In genomic region chr8:12041662-12042061, GRCm38 (mm10) we compare ENCODE assay signal across 15 mouse cellular contexts.
DNase-seq lines count a peak whose midpoint lies in the region; ATAC-seq and TF ChIP-seq lines count a peak whose summit lies in the region.
"Had no signal": no experiment of that assay in that cellular context is flagged by ENCODE, and none has a peak within 500 bp of the region (broad histone marks: within the 10 kb centered on the region; RNA-seq: fewer than 3 reads in every experiment).

No protein-coding gene starts in this region.

- no peaks in the 10 kb centered on the region for H3K27me3 ChIP-seq in heart, embryonic 12.5 days (replicated peaks)
- H3K27me3 ChIP-seq in heart, embryonic 11.5 days (ENCODE audit: control insufficient read depth, insufficient read depth, low read length) = no peaks in the 10 kb centered on the region
- peaks cover 22% of the 10 kb centered on the region for H3K27me3 ChIP-seq in megakaryocyte, embryonic 14.5 days (replicated peaks)
- H3K27me3 ChIP-seq in lung, embryonic 15.5 days = no peaks in the 10 kb centered on the region
- no peaks in the 10 kb centered on the region for H3K27me3 ChIP-seq in forebrain, postnatal 0 days (ENCODE audit: insufficient read depth, low read length)

- H3K4me1 ChIP-seq in heart, embryonic 12.5 days (replicated peaks) = peaks cover 34% of the 10 kb centered on the region
- H3K4me1 ChIP-seq in heart, embryonic 11.5 days (ENCODE audit: control insufficient read depth, insufficient read depth, low read length) = peaks cover 7% of the 10 kb centered on the region
- H3K4me1 ChIP-seq in megakaryocyte, embryonic 14.5 days = peaks cover 16% of the 10 kb centered on the region
- 0 out of 2 replicates have a peak, but pooled peaks cover 2% of the 10 kb centered on the region for H3K4me1 ChIP-seq in lung, embryonic 15.5 days
- no peaks in the 10 kb centered on the region for H3K4me1 ChIP-seq in forebrain, postnatal 0 days (ENCODE audit: insufficient read depth)
- H3K4me1 ChIP-seq: neural tube, embryonic 12.5 days had no signal

- no peaks in the 10 kb centered on the region for H3K36me3 ChIP-seq in heart, embryonic 12.5 days
- H3K36me3 ChIP-seq in heart, embryonic 11.5 days (ENCODE audit: control insufficient read depth, insufficient read depth, low read length) = no peaks in the 10 kb centered on the region
- no peaks in the 10 kb centered on the region for H3K36me3 ChIP-seq in megakaryocyte, embryonic 14.5 days (replicated peaks; ENCODE audit: low read length)
- no peaks in the 10 kb centered on the region for H3K36me3 ChIP-seq in lung, embryonic 15.5 days
- H3K36me3 ChIP-seq in forebrain, postnatal 0 days (ENCODE audit: insufficient read depth) = no peaks in the 10 kb centered on the region
- H3K36me3 ChIP-seq: hindbrain, embryonic 15.5 days; limb, embryonic 12.5 days; neural tube, embryonic 12.5 days had no signal

- H3K9me3 ChIP-seq in heart, embryonic 12.5 days (replicated peaks) = no peaks in the 10 kb centered on the region
- H3K9me3 ChIP-seq in heart, embryonic 11.5 days (replicated peaks; ENCODE audit: control insufficient read depth, low read length) = no peaks in the 10 kb centered on the region
- no peaks in the 10 kb centered on the region for H3K9me3 ChIP-seq in megakaryocyte, embryonic 14.5 days
- no peaks in the 10 kb centered on the region for H3K9me3 ChIP-seq in lung, embryonic 15.5 days
- H3K9me3 ChIP-seq in forebrain, postnatal 0 days (ENCODE audit: low read length) = no peaks in the 10 kb centered on the region
- H3K9me3 ChIP-seq: hindbrain, embryonic 15.5 days; limb, embryonic 12.5 days; neural tube, embryonic 12.5 days had no signal

- TF ChIP-seq CTCF in forebrain, postnatal 0 days (IDR thresholded peaks at IDR 0.05; ENCODE audit: low read depth) = no peak

- peak; percentile 2 for DNase-seq in yolk sac, embryonic 10.5 days (ENCODE audit: low spot score)
- no peak for DNase-seq in cerebellum, adult 11-12 months
- DNase-seq in forebrain, postnatal 0 days = no peak
- DNase-seq: adrenal gland, postnatal 10 days; kidney, postnatal 36 days; midbrain, embryonic 14.5 days; retina, postnatal 1 day had no signal

- no peak overlapping the region for H3K9ac ChIP-seq in heart, embryonic 12.5 days
- H3K9ac ChIP-seq in heart, embryonic 11.5 days (ENCODE audit: low read depth, low read length) = no peak overlapping the region
- H3K9ac ChIP-seq in lung, embryonic 15.5 days = no peak overlapping the region
- no peak overlapping the region for H3K9ac ChIP-seq in forebrain, postnatal 0 days
- H3K9ac ChIP-seq: hindbrain, embryonic 15.5 days; limb, embryonic 12.5 days; neural tube, embryonic 12.5 days had no signal

- 0 out of 2 replicates have a peak overlapping the region, but pooled peaks have one; percentile 2 for H3K4me2 ChIP-seq in heart, embryonic 12.5 days
- H3K4me2 ChIP-seq in heart, embryonic 11.5 days = no peak overlapping the region
- H3K4me2 ChIP-seq in lung, embryonic 15.5 days = peak overlapping the region; percentile 28
- H3K4me2 ChIP-seq in forebrain, postnatal 0 days (ENCODE audit: low read depth) = no peak overlapping the region
- H3K4me2 ChIP-seq: hindbrain, embryonic 15.5 days; limb, embryonic 12.5 days; neural tube, embryonic 12.5 days had no signal

- H3K4me3 ChIP-seq in heart, embryonic 12.5 days = no peak overlapping the region
- H3K4me3 ChIP-seq in heart, embryonic 11.5 days (ENCODE audit: low read depth, low read length) = no peak overlapping the region
- peak overlapping the region; percentile 39 for H3K4me3 ChIP-seq in megakaryocyte, embryonic 14.5 days (replicated peaks)
- H3K4me3 ChIP-seq in lung, embryonic 15.5 days = no peak overlapping the region; the same call in 1 of the 2 replicates
- no peak overlapping the region for H3K4me3 ChIP-seq in forebrain, postnatal 0 days (ENCODE audit: low read depth, low read length)
- H3K4me3 ChIP-seq: hindbrain, embryonic 15.5 days; limb, embryonic 12.5 days; neural tube, embryonic 12.5 days had no signal

- 54% methylated on average over 6 of the region's 6 CpGs for WGBS in heart, embryonic 12.5 days
- WGBS in heart, embryonic 11.5 days (ENCODE audit: insufficient replicate concordance) = 42% methylated on average over 6 of the region's 6 CpGs
- WGBS in lung, embryonic 15.5 days = 51% methylated on average over 6 of the region's 6 CpGs
- WGBS in forebrain, postnatal 0 days = 69% methylated on average over 6 of the region's 6 CpGs

- 0 out of 2 replicates have a peak overlapping the region, but pooled peaks have one; percentile 37 for H3K27ac ChIP-seq in heart, embryonic 12.5 days (ENCODE audit: poor library complexity, severe bottlenecking)
- H3K27ac ChIP-seq in heart, embryonic 11.5 days (ENCODE audit: low read depth, low read length) = no peak overlapping the region
- H3K27ac ChIP-seq in lung, embryonic 15.5 days = peak overlapping the region; percentile 36; the same call in 1 of the 2 replicates
- H3K27ac ChIP-seq in forebrain, postnatal 0 days (ENCODE audit: low read depth, low read length) = no peak overlapping the region
- H3K27ac ChIP-seq: hindbrain, embryonic 15.5 days; limb, embryonic 12.5 days; neural tube, embryonic 12.5 days had no signal

- ATAC-seq in heart, embryonic 12.5 days (ENCODE audit: insufficient number of reproducible peaks, low FRiP score) = 0 out of 2 replicates have a peak, but pooled peaks have one; percentile 51
- no peak for ATAC-seq in heart, embryonic 11.5 days (replicated peaks; ENCODE audit: insufficient number of reproducible peaks, low FRiP score, low TSS enrichment)
- no peak for ATAC-seq in megakaryocyte, adult 5-6 weeks (ENCODE audit: poor library complexity, severe bottlenecking)
- no peak for ATAC-seq in lung, embryonic 15.5 days (ENCODE audit: borderline replicate concordance, extremely low read depth, low FRiP score, low TSS enrichment)
- ATAC-seq in forebrain, postnatal 0 days = no peak

Comparison
In these comparisons a context has a peak if more than half of its experiments do, and no peak if none do; other contexts are left out.
1. H3K27ac ChIP-seq: peak in heart, embryonic 12.5 days (single experiment) and lung, embryonic 15.5 days (single experiment); none in heart, embryonic 11.5 days (single experiment) and forebrain, postnatal 0 days (single experiment).
2. H3K4me2 ChIP-seq: peak in heart, embryonic 12.5 days (single experiment) and lung, embryonic 15.5 days (single experiment); none in heart, embryonic 11.5 days (single experiment) and forebrain, postnatal 0 days (single experiment).